Mouse (Mus musculus) forebrain, embryonic 14.5 days (tissue): ENCODE data around the gene Bicdl1. TPM values are rescaled to one million over a fixed set of nuclear protein-coding genes. Genes with fewer than 3 reads are reported as not detected.

Experiments
- ATAC-seq: fragments of 200-750 bp; cut with Nextera tagmentation; 2 replicates; pipeline ENCODE4 v1.8.0; 2017; ENCODE audit warnings: mild to moderate bottlenecking, moderate library complexity
- DNase-seq: peaks from one replicate; pipeline ENCODE4 v3.0.0-alpha.2; 2015; ENCODE audit warnings: low spot score
- H3K27ac ChIP-seq: fragments of 300-500 bp; sonication (generic); 2 replicates; pipeline ENCODE4 v1.5.1; 2014; ENCODE audit warnings: low read depth, mild to moderate bottlenecking, control low read depth, low read length, moderate library complexity
- H3K27me3 ChIP-seq: fragments of 300-500 bp; sonication (generic); replicated peaks from 2 replicates; pipeline ENCODE4 v1.6.1; 2014; ENCODE audit warnings: low read length, control low read depth, mixed read lengths; ENCODE audit not compliant: control insufficient read depth, insufficient read depth
- H3K36me3 ChIP-seq: fragments of 300-500 bp; sonication (generic); 2 replicates; pipeline ENCODE4 v1.6.1; 2014; ENCODE audit warnings: low read length, control low read depth; ENCODE audit not compliant: control insufficient read depth, insufficient read depth
- H3K4me1 ChIP-seq: fragments of 300-500 bp; sonication (generic); 2 replicates; pipeline ENCODE4 v1.6.1; 2014; ENCODE audit warnings: antibody characterized with exemption, low read length, control low read depth; ENCODE audit not compliant: control insufficient read depth, insufficient read depth
- H3K4me2 ChIP-seq: fragments of 300-500 bp; sonication (generic); 2 replicates; pipeline ENCODE4 v1.6.1; 2014; ENCODE audit warnings: mild to moderate bottlenecking, control low read depth, low read length
- H3K4me3 ChIP-seq: fragments of 300-500 bp; sonication (generic); 2 replicates; pipeline ENCODE4 v1.5.1; 2014; ENCODE audit warnings: low read depth, low read length, control low read depth
- H3K9ac ChIP-seq: fragments of 300-500 bp; sonication (generic); 2 replicates; pipeline ENCODE4 v1.6.1; 2014; ENCODE audit warnings: mild to moderate bottlenecking, low read length, control low read depth, moderate library complexity
- H3K9me3 ChIP-seq: fragments of 300-500 bp; sonication (generic); replicated peaks from 2 replicates; pipeline ENCODE4 v1.6.1; 2016; ENCODE audit warnings: low read length, control low read depth, mixed read lengths; ENCODE audit not compliant: control insufficient read depth
- WGBS: fragments of 180-500 bp; shearing (Covaris S2); extraction: QIAGEN DNeasy Blood & Tissue Kit; methylation state at CpG from one replicate; pipeline ENCODE4 v1.1.7; 2014; 5-methylcytosine and 5-hydroxymethylcytosine counted together
- polyA plus RNA-seq: library from polyadenylated mRNA; unstranded; fragments of >200 nt; fragmentation: Nextera tagmentation; extraction: Ambion mirVana; gene quantifications from 2 replicates; pipeline ENCODE4 v1.2.1, GENCODE M21; 2014

Gene Bicdl1
- polyA plus RNA-seq, result 16.0 and 21.8 TPM in 2 replicates

GRCm38 (mm10) chr5:115731001-115731731, at the start of gene Bicdl1:
Gene Bicdl1 (minus strand): TSS chr5:115731621.
- peak within 1 kb of the TSS; percentile 82 for H3K4me2 ChIP-seq
- under 1% methylated on average over 64 of the region's 83 CpGs for WGBS
- H3K27ac ChIP-seq, result peak within 1 kb of the TSS; percentile 94

GRCm38 (mm10) chr5:115776911-115777310, 45.5 kb upstream of the Bicdl1 start:
- Histone ChIP-seq H3K9ac (no peak overlapping the region), H3K27ac (no peak overlapping the region), H3K36me3 (no peaks in the 10 kb centered on the region), H3K9me3 (no peaks in the 10 kb centered on the region), H3K4me2 (no peak overlapping the region), H3K27me3 (no peaks in the 10 kb centered on the region), H3K4me1 (no peaks in the 10 kb centered on the region), H3K4me3 (no peak overlapping the region)
- 69% methylated on average over 4 of the region's 4 CpGs for WGBS
- ATAC-seq, result no peak
- DNase-seq, result peak; percentile 31

More at GRCm38 (mm10) chr5:115731001-115731731, at the start of gene Bicdl1:
- H3K4me3 ChIP-seq, result peak within 1 kb of the TSS; percentile 64
- no peaks in the 10 kb centered on the region for H3K36me3 ChIP-seq
- DNase-seq (peak; percentile 69), ATAC-seq (peak; percentile 15; the same call in 1 of the 2 replicates)
- peaks cover 8% of the 10 kb centered on the region; the same call in 1 of the 2 replicates for H3K4me1 ChIP-seq
- peak within 1 kb of the TSS; percentile 75 for H3K9ac ChIP-seq
- H3K9me3 ChIP-seq, result no peaks in the 10 kb centered on the region
- H3K27me3 ChIP-seq, result peaks cover 3% of the 10 kb centered on the region; the same call in 1 of the 2 replicates

GRCm38 (mm10) chr5:115775350-115775749, 43.9 kb upstream of the Bicdl1 start:
- ATAC-seq, result no peak
- peak; percentile 7 for DNase-seq
- H3K27me3 ChIP-seq, result no peaks in the 10 kb centered on the region
- H3K4me1 ChIP-seq, result no peaks in the 10 kb centered on the region
- H3K4me2 ChIP-seq, result no peak overlapping the region
- H3K4me3 ChIP-seq, result no peak overlapping the region
- H3K36me3 ChIP-seq, result no peaks in the 10 kb centered on the region
- H3K9me3 ChIP-seq, result no peaks in the 10 kb centered on the region
- 78% methylated on average over 4 of the region's 4 CpGs for WGBS
- no peak overlapping the region for H3K27ac ChIP-seq
- H3K9ac ChIP-seq, result no peak overlapping the region

DNA sequence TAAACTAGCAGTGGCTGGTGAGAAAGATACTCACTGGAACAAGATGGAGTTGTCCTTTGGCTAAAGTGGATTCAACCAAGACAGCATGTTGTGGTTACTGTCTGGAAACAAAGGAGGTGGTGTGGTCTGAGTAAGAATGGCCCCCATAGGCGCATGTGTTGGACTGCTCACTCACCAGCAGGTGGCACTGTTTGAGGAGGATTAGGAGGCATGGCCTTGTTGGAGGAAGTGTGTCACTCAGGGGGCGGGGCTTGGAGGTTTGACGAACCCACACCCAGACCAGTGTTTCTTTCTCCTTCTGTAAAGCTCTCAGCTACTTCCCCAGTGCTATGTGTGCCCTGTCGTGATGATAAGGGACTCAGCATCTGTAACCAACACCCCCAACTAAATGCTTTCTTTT, 38.6 kb upstream of the Bicdl1 start:
- 0 out of 2 replicates have a peak, but pooled peaks cover 5% of the 10 kb centered on the region for H3K9me3 ChIP-seq
- no peak overlapping the region for H3K27ac ChIP-seq
- no peak overlapping the region for H3K4me3 ChIP-seq
- no peak for DNase-seq
- no peak overlapping the region for H3K4me2 ChIP-seq
- no peaks in the 10 kb centered on the region for H3K4me1 ChIP-seq
- ATAC-seq, result no peak
- H3K27me3 ChIP-seq, result no peaks in the 10 kb centered on the region
- H3K9ac ChIP-seq, result no peak overlapping the region
- WGBS, result 93% methylated on average over 4 of the region's 4 CpGs
- H3K36me3 ChIP-seq, result no peaks in the 10 kb centered on the region

GRCm38 (mm10) chr5:115769116-115769515, 37.7 kb upstream of the Bicdl1 start:
- WGBS, result 80% methylated on average over 4 of the region's 4 CpGs
- no peaks in the 10 kb centered on the region for H3K4me1 ChIP-seq

GRCm38 (mm10) chr5:115766821-115767220, 35.4 kb upstream of the Bicdl1 start:
- H3K4me1 ChIP-seq, result no peaks in the 10 kb centered on the region
- no peak overlapping the region for H3K4me3 ChIP-seq
- WGBS, result 69% methylated on average over 8 of the region's 8 CpGs
- H3K4me2 ChIP-seq, result no peak overlapping the region
- 0 out of 2 replicates have a peak, but pooled peaks cover 5% of the 10 kb centered on the region for H3K9me3 ChIP-seq
- DNase-seq (no peak), ATAC-seq (no peak)
- H3K27ac ChIP-seq, result no peak overlapping the region
- H3K9ac ChIP-seq, result no peak overlapping the region
- H3K27me3 ChIP-seq, result no peaks in the 10 kb centered on the region
- no peaks in the 10 kb centered on the region for H3K36me3 ChIP-seq

More at GRCm38 (mm10) chr5:115769116-115769515, 37.7 kb upstream of the Bicdl1 start:
- 0 out of 2 replicates have a peak, but pooled peaks cover 5% of the 10 kb centered on the region for H3K9me3 ChIP-seq
- H3K4me3 ChIP-seq, result no peak overlapping the region
- DNase-seq, result no peak
- no peak overlapping the region for H3K9ac ChIP-seq
- no peak overlapping the region for H3K27ac ChIP-seq
- H3K4me2 ChIP-seq, result no peak overlapping the region
- no peaks in the 10 kb centered on the region for H3K27me3 ChIP-seq
- H3K36me3 ChIP-seq, result no peaks in the 10 kb centered on the region
- no peak for ATAC-seq

- 81% methylated on average over 2 of the region's 2 CpGs for WGBS
- no peak overlapping the region for H3K4me2 ChIP-seq
Measured at GRCm38 (mm10) chr5:115763981-115764380, 32.6 kb upstream of the Bicdl1 start.

DNA sequence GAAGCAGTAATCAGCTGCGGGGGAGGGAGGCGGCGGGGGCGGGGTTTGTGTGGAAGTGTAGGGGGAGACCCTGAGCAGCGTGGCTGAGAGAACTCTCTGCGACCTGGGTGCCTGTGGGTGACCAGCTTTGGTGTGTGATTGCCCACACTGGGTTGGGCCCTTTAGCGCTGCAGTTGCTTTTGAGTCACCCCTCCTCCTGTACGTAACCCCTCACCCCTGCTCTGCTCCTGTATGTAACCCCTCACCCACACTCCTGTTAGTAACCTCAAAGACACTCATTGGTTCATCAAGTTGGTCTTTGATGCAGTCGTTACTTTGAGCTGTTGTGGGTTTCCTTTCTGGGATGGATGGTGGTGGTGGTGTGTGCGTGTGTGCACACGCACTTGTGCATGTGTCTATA, 29.5 kb upstream of the Bicdl1 start:
- Histone ChIP-seq H3K27ac (no peak overlapping the region), H3K27me3 (no peaks in the 10 kb centered on the region), H3K9ac (no peak overlapping the region), H3K4me2 (no peak overlapping the region), H3K4me1 (no peaks in the 10 kb centered on the region), H3K4me3 (no peak overlapping the region), H3K36me3 (no peaks in the 10 kb centered on the region), H3K9me3 (no peaks in the 10 kb centered on the region)
- no peak for DNase-seq
- no peak for ATAC-seq
- 80% methylated on average over 11 of the region's 11 CpGs for WGBS

More at GRCm38 (mm10) chr5:115763981-115764380, 32.6 kb upstream of the Bicdl1 start:
- Histone ChIP-seq H3K36me3 (no peaks in the 10 kb centered on the region), H3K27me3 (no peaks in the 10 kb centered on the region), H3K9ac (no peak overlapping the region), H3K9me3 (no peaks in the 10 kb centered on the region), H3K4me1 (no peaks in the 10 kb centered on the region), H3K27ac (no peak overlapping the region), H3K4me3 (no peak overlapping the region)
- DNase-seq (no peak), ATAC-seq (no peak)
